Mouse (Mus musculus) layer of hippocampus, adult 9-10 months (tissue): ENCODE measurements at regions not wholly inside any gene's neighbourhood (a gene's known extent, or its start where the extent isn't known, plus 50 kb on each side); places are given as distances from the start of the nearest gene placed in this dataset.

Experiments used
- DNase-seq: peaks from one replicate; pipeline ENCODE4 v3.0.0; 2022; ENCODE audit warnings: low spot score

DNA sequence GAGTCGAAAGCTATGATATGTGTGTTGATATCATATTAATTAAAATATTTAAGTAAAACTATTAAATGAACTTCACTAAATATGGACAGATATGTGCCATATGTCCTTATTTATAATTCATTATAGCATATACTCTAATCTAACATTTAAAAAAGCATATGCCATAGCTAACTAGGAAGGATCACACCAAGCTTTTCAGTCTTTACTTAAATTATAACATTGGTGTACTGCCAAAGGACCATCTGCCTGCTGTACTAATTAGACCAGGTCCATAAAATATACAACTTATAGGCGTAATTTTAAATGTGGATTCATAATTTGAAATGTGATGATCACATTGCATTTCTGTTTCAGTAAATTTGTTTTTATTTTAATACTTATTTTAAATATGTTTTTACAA, 651.9 kb upstream of the Klhl1 start:
- DNase-seq = no peak

GRCm38 (mm10) chr14:97165793-97166192, 646.9 kb upstream of the Klhl1 start:
- no peak for DNase-seq

- DNase-seq = no peak
Measured at GRCm38 (mm10) chr14:97148997-97149653, 630.2 kb upstream of the Klhl1 start.

DNA sequence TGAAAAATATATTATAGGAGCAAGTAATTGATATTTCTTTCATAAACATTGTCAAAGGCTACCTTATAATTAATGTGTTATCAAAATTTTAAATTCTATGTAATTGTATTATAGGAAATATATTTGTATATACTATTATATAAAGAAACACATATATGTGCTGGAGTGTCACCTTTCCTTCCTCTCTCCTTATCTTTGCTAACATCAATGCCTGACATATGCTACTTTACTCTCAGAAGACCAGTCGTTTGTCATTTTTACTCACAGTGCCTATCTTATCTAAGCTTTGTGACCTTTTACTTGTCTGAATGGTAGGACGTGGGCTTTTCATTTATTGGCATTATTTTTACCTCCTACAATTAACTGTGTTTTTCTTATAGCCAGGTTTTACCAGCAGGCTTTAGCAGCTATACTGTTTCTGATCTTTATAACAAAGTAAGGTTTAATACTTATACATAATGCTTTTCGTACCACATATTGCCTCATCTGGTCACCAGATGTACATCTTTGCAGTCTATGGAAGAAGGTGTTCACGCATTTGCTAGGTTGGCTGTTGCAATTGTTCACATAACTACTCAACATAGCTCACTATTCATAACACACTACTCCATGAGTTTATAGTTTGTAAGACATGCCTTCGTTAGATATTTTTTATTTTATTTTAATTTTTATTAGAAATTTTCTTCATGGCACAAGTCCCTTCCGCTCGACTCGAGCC, 597.2 kb upstream of the Klhl1 start:
- DNase-seq = no peak

DNA sequence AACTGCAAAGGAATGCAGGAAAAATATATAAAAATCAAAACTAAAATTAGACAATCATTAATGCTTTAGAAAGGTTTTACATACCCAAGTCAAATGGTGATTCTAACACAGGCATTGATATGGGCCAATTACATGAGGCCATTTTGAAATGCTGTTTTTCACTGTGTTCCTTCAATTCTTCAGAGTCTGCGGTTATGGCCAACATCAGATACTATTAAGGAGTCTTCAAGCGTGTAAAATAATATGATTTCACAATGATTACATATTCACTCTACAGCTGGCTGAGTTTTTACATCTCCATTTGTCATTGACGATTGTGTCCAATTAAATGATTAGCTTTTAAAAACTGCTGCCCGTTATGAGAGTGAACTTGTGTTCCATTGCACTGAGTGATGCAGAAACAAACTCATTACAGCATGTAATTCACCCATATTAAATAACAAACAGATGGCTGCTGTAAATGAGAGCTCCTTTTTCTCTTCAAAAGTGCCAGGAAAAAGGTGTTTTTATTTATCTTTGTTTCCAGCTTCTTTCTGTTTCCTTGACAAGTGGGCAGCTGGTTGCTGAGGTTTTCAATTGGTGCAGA, 582.3 kb upstream of the Klhl1 start:
- no peak for DNase-seq

- no peak for DNase-seq
Measured at GRCm38 (mm10) chr14:97093389-97093788, 574.5 kb upstream of the Klhl1 start.

DNA sequence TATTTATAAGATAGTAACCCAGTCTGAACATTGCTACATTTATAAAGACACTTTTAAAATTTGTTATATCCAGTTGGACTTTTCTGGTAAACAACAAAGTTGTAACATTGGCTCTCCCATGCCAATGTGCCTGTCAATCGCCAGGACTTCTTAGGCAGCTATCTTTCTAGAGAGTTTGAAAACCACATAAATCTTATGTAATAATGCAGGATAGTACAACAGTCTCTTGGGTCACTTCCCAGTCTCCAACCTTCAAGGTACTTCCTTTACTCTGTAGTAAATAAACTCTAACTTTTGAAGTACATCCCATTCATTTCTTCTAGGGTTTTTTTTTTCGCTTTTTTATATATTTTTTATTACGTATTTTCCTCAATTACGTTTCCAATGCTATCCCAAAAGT, 570.0 kb upstream of the Klhl1 start:
- DNase-seq = no peak

- no peak for DNase-seq
Measured at GRCm38 (mm10) chr14:97087346-97087745, 568.4 kb upstream of the Klhl1 start.

DNA sequence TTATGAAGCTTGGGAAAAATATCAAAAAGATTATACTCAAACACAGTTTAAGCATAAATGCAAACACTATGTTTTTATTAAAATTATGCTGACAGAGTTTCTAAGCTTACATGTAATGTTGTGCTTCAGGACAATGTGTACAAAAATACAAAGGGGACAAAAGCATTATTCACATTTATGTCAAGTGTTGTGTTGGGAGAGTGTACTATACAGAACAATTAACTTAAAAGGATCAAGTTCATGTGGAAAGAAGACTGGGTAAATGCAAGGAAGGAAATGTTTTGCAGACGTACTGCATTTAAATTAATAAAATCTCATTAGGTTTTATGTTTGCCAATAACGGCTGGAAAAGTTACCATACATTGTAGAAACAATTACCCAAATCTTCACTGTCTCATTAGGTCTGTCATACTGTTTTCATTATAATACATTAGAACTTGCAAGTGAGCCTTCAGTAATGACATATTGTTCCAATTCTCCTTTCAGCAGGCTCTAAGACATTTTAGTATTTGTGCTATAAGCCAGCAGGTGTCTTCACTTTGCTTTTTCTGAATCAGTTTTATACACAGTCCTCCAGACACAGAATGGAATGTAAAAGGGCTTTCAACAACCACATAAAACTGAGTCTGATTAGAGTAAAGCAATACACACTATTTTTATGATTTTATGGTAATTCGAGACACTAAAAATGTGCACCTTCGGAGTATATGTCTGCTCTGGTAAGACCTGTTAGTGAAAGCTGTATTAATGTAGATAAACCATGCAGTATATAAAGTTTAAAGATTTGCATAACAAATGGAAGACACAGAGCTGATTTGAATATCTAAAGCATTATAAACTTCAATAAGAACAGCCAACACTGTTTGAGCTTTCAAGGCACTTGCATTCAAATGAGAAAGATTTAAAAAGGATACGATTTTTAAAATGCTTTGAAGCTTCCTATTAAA, 567.7 kb upstream of the Klhl1 start:
- DNase-seq = no peak

- no peak for DNase-seq
Measured at GRCm38 (mm10) chr14:97074808-97075207, 555.9 kb upstream of the Klhl1 start.

GRCm38 (mm10) chr14:97068770-97069169, 549.9 kb upstream of the Klhl1 start:
- no peak for DNase-seq

DNA sequence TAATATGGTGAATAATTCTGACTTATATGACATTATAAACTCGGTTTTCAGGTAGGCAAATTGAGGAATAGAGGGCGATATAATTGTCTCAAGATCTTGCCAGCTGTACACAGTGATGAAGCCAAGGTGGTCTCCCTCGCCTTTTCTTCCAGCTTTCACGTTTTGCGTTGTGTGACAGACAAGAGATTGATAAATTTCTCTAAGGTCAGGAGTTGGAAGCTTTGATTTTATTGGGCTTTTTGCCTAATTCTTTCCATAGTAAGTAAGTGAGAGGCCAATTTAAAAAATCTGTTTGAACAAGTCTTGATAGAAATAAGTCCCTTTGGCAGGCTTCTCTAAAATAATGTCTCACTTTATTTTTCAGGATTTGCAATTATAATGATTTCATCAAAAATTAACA, 549.4 kb upstream of the Klhl1 start:
- no peak for DNase-seq

DNA sequence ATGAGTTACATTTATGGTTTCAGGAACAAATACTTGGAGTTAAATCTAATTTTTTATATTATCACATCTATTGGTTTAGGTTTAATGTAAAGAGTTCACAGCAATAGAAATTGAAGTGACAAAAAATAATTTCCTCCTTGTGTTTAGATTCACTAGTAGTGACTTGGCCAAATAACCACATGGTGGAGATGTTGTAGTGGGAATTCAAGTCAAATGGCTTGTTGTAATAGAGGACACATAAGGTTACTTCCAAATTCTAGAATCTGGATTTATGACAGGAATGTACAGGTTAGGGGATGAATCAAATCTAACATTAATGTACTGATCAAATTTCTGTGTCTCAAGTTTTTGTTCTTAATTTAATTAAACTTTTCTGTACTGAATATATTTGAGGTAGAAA, 526.4 kb upstream of the Klhl1 start:
- no peak for DNase-seq

- DNase-seq = no peak
Measured at GRCm38 (mm10) chr14:97039850-97040249, 520.9 kb upstream of the Klhl1 start.

- DNase-seq = no peak
Measured at GRCm38 (mm10) chr14:97028528-97028927, 509.6 kb upstream of the Klhl1 start.

GRCm38 (mm10) chr14:97006294-97006693, 487.4 kb upstream of the Klhl1 start:
- DNase-seq = no peak

- DNase-seq = no peak
Measured at GRCm38 (mm10) chr14:96995081-96995480, 476.2 kb upstream of the Klhl1 start.

GRCm38 (mm10) chr14:96990542-96991162, 471.8 kb upstream of the Klhl1 start:
- DNase-seq = no peak

DNA sequence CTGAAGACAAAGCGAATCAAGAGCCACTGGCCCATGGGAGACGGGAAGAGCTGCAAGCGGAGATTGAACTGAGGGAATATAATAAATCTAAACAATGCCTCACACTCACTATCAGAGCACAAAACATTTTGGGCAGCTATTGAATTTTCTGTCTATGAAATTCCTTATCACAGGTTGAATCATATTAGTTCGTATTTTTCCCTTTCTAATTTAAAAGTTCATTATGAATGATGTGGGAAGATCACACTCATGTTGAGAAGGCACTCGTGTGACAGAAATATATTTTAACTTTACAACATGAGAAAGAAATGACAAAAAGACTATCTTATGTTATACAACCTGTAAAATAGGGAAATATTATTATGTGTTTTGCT, 444.2 kb upstream of the Klhl1 start:
- DNase-seq = no peak

DNA sequence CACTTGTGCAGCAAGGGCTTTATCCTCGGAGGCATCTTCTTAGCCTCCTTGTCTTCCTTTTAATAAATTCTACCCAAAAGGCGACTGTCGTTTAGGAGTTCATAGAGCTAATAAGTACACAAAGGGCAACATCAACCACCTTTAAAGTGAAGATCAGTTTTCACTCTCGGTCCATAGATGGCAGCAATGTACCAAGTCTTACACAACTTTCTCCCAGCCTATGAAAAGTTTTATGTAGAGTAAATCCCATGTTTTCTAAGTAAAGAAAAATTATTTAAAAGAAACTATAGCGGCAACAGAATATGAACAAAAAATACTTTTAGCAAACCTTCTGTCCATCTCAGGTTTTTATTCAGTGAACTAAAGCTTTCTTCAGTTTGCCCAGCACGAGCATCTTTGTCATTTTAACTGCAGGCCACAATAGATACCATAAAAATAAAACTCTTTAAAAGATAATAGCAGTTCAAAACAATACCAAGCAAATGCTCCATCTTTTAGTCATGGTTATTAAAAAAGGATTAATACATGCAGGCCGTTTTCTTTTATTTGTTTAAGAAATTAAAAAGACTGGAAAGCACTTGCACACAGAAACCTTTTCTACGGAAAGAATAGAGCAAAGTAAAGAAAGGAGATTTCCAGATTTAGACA, 443.6 kb upstream of the Klhl1 start:
- no peak for DNase-seq

- DNase-seq = no peak
Measured at GRCm38 (mm10) chr14:96956115-96956514, 437.2 kb upstream of the Klhl1 start.
